Mouse (Mus musculus): Measurements from ENCODE around the gene Chmp3. TPM values are rescaled to one million over a fixed set of nuclear protein-coding genes. Genes with fewer than 3 reads are reported as not detected.
A peak's percentile ranks its signal among the peaks of the same experiment; 100 is the strongest.

Chmp3 gene
- polyA plus RNA-seq, 1 experiment from 2014 or later: 64.1 TPM

- Histone ChIP-seq H3K9ac (ENCODE audit: low read length) (no peak overlapping the region), H3K9me3 (ENCODE audit: control insufficient read depth, low read length) (no peaks in the 10 kb centered on the region), H3K4me2 (ENCODE audit: low read length) (no peak overlapping the region), H3K36me3 (ENCODE audit: control insufficient read depth, insufficient read depth, low read length) (no peaks in the 10 kb centered on the region), H3K4me1 (replicated peaks; ENCODE audit: control insufficient read depth, insufficient read depth, low read length) (no peaks in the 10 kb centered on the region), H3K27ac (ENCODE audit: low read depth) (no peak overlapping the region), H3K4me3 (ENCODE audit: low read depth, low read length) (no peak overlapping the region), H3K27me3 (replicated peaks; ENCODE audit: control insufficient read depth, insufficient read depth, low read length) (no peaks in the 10 kb centered on the region)
- DNase-seq (ENCODE audit: low spot score) (no peak), ATAC-seq (replicated peaks; ENCODE audit: low FRiP score, low TSS enrichment, low read depth) (no peak)
- 59% methylated on average over 3 of the region's 3 CpGs for WGBS
Measured at GRCm38 (mm10) chr6:71525556-71525955, 18.0 kb upstream of the Chmp3 start.

DNA sequence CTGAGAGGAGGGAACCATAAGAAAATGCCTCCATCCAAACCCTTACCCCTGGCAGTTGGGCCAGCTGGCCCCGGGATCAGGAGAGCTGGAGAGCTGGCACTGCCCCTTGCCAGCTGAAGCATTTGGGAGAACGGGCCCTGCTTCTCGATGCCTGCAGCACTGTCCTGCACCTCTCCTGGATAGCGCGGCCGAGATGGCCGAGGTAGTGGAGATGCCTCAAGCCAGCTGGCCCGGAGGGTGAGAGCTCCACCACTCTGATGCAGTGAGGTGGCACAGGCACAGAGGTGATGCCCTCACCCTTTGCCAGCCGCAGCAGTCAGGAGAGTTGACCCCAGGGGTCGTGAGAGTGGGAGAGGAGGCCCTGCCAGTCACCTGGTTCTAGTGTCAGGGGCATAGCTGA, 16.5 kb upstream of the Chmp3 start:
- Histone ChIP-seq H3K27ac (ENCODE audit: low read depth) (no peak overlapping the region), H3K27me3 (replicated peaks; ENCODE audit: control insufficient read depth, insufficient read depth, low read length) (no peaks in the 10 kb centered on the region), H3K9me3 (ENCODE audit: control insufficient read depth, low read length) (no peaks in the 10 kb centered on the region), H3K4me1 (replicated peaks; ENCODE audit: control insufficient read depth, insufficient read depth, low read length) (no peaks in the 10 kb centered on the region), H3K9ac (ENCODE audit: low read length) (no peak overlapping the region), H3K4me3 (ENCODE audit: low read depth, low read length) (no peak overlapping the region), H3K4me2 (ENCODE audit: low read length) (no peak overlapping the region), H3K36me3 (ENCODE audit: control insufficient read depth, insufficient read depth, low read length) (no peaks in the 10 kb centered on the region)
- 78% methylated on average over 10 of the region's 10 CpGs for WGBS
- DNase-seq (ENCODE audit: low spot score) (no peak), ATAC-seq (replicated peaks; ENCODE audit: low FRiP score, low TSS enrichment, low read depth) (no peak)

GRCm38 (mm10) chr6:71527826-71528225, 15.8 kb upstream of the Chmp3 start:
- Histone ChIP-seq H3K9me3 (ENCODE audit: control insufficient read depth, low read length) (no peaks in the 10 kb centered on the region), H3K36me3 (ENCODE audit: control insufficient read depth, insufficient read depth, low read length) (no peaks in the 10 kb centered on the region), H3K27ac (ENCODE audit: low read depth) (no peak overlapping the region), H3K27me3 (replicated peaks; ENCODE audit: control insufficient read depth, insufficient read depth, low read length) (no peaks in the 10 kb centered on the region), H3K4me2 (ENCODE audit: low read length) (no peak overlapping the region), H3K4me1 (replicated peaks; ENCODE audit: control insufficient read depth, insufficient read depth, low read length) (no peaks in the 10 kb centered on the region), H3K4me3 (ENCODE audit: low read depth, low read length) (no peak overlapping the region), H3K9ac (ENCODE audit: low read length) (no peak overlapping the region)
- DNase-seq (ENCODE audit: low spot score) (no peak), ATAC-seq (replicated peaks; ENCODE audit: low FRiP score, low TSS enrichment, low read depth) (no peak)
- whole genome bisulfite sequencing: 88% methylated on average over 9 of the region's 9 CpGs

DNA sequence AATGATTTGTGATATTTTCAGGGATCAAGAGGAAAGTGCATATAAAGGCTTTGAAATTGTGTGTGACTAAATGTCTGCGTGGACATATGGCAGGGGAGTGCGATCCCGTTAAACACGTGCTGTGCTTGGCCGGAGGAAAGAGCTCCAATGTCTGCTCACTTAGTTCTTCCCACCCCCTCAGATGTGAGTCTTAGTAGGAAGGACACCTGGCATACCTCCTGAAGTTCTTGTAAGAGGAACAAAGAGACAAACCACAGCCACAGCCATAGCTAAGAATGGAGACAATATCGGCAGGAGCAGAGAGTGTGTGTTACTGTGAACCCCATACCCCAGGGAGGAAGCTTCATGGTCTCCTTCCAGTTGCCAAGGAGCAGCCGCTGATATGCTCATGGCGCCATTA, 13.4 kb upstream of the Chmp3 start:
- 86% methylated on average over 8 of the region's 8 CpGs for WGBS
- DNase-seq (ENCODE audit: low spot score): no peak

GRCm38 (mm10) chr6:71537286-71537685, 6.3 kb upstream of the Chmp3 start:
- no peaks in the 10 kb centered on the region for H3K9me3 ChIP-seq (ENCODE audit: control insufficient read depth, low read length)
- no peak for DNase-seq (ENCODE audit: low spot score)
- H3K4me3 ChIP-seq (ENCODE audit: low read depth, low read length): no peak overlapping the region
- H3K36me3 ChIP-seq (ENCODE audit: control insufficient read depth, insufficient read depth, low read length): no peaks in the 10 kb centered on the region
- H3K4me2 ChIP-seq (ENCODE audit: low read length): no peak overlapping the region
- H3K27me3 ChIP-seq (replicated peaks; ENCODE audit: control insufficient read depth, insufficient read depth, low read length): no peaks in the 10 kb centered on the region
- no peak for ATAC-seq (replicated peaks; ENCODE audit: low FRiP score, low TSS enrichment, low read depth)
- H3K4me1 ChIP-seq (replicated peaks; ENCODE audit: control insufficient read depth, insufficient read depth, low read length): no peaks in the 10 kb centered on the region
- H3K27ac ChIP-seq (ENCODE audit: low read depth): no peak overlapping the region
- no peak overlapping the region for H3K9ac ChIP-seq (ENCODE audit: low read length)

More for the DNA sequence above, 13.4 kb upstream of the Chmp3 start:
- Histone ChIP-seq H3K4me3 (ENCODE audit: low read depth, low read length) (no peak overlapping the region), H3K4me1 (replicated peaks; ENCODE audit: control insufficient read depth, insufficient read depth, low read length) (no peaks in the 10 kb centered on the region), H3K9ac (ENCODE audit: low read length) (no peak overlapping the region), H3K36me3 (ENCODE audit: control insufficient read depth, insufficient read depth, low read length) (no peaks in the 10 kb centered on the region), H3K4me2 (ENCODE audit: low read length) (no peak overlapping the region), H3K27me3 (replicated peaks; ENCODE audit: control insufficient read depth, insufficient read depth, low read length) (no peaks in the 10 kb centered on the region), H3K9me3 (ENCODE audit: control insufficient read depth, low read length) (no peaks in the 10 kb centered on the region), H3K27ac (ENCODE audit: low read depth) (no peak overlapping the region)
- no peak for ATAC-seq (replicated peaks; ENCODE audit: low FRiP score, low TSS enrichment, low read depth)

DNA sequence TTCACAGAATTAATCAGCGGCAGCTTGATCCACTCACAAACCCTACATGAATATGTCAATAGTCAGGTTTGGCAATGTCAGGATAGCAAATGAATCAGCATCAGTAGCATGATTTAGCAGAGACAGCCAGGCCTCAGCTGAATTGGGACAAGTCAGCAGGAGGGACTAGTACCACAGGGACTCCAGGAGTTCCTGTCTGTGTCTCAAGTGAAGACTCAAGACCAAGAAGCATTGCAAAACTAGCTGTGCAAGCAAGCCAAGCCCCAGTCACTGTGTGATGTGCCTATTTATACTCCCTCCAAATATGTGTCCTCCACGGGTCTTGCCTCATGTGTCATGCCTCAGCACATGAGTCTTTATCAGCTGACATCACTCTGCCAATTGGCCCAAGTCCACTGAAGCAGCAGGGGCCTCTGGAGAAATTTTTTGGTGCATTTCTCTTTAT, 11.9 kb downstream of the Chmp3 start:
- no peaks in the 10 kb centered on the region for H3K9me3 ChIP-seq (ENCODE audit: control insufficient read depth, low read length)
- ATAC-seq (replicated peaks; ENCODE audit: low FRiP score, low TSS enrichment, low read depth): no peak
- no peaks in the 10 kb centered on the region for H3K4me1 ChIP-seq (replicated peaks; ENCODE audit: control insufficient read depth, insufficient read depth, low read length)
- H3K27me3 ChIP-seq (replicated peaks; ENCODE audit: control insufficient read depth, insufficient read depth, low read length): no peaks in the 10 kb centered on the region
- no peak for DNase-seq (ENCODE audit: low spot score)
- H3K27ac ChIP-seq (ENCODE audit: low read depth): no peak overlapping the region
- no peak overlapping the region for H3K4me3 ChIP-seq (ENCODE audit: low read depth, low read length)
- H3K36me3 ChIP-seq (ENCODE audit: control insufficient read depth, insufficient read depth, low read length): peaks cover 6% of the 10 kb centered on the region; the same call in 1 of the 2 replicates
- H3K9ac ChIP-seq (ENCODE audit: low read length): no peak overlapping the region
- no peak overlapping the region for H3K4me2 ChIP-seq (ENCODE audit: low read length)
- WGBS: 87% methylated on average over 2 of the region's 2 CpGs

DNA sequence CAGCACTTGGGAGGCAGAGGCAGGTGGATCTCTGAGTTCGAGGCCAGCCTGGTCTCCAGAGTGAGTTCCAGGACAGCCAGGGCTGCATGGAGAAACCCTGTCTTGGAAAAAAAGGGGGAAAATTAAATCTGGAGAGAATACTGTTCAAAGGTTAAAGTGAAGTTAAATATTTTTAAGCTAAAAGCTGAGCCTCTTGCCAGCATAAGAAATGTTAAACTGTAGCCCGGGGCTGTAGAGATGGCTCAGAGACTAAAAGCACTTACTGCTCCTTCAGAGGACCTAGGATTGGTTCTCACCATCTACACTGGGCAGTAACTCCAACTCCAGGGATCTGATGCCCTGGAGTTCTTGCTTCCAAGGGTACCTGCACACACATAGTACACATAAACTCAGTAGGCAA, 13.2 kb downstream of the Chmp3 start:
- Histone ChIP-seq H3K4me1 (replicated peaks; ENCODE audit: control insufficient read depth, insufficient read depth, low read length) (no peaks in the 10 kb centered on the region), H3K27ac (ENCODE audit: low read depth) (no peak overlapping the region), H3K27me3 (replicated peaks; ENCODE audit: control insufficient read depth, insufficient read depth, low read length) (no peaks in the 10 kb centered on the region), H3K36me3 (ENCODE audit: control insufficient read depth, insufficient read depth, low read length) (peaks cover 13% of the 10 kb centered on the region), H3K4me2 (ENCODE audit: low read length) (no peak overlapping the region), H3K4me3 (ENCODE audit: low read depth, low read length) (no peak overlapping the region), H3K9ac (ENCODE audit: low read length) (no peak overlapping the region), H3K9me3 (ENCODE audit: control insufficient read depth, low read length) (no peaks in the 10 kb centered on the region)
- ATAC-seq (replicated peaks; ENCODE audit: low FRiP score, low TSS enrichment, low read depth): no peak
- no peak for DNase-seq (ENCODE audit: low spot score)
- 87% methylated on average over 2 of the region's 2 CpGs for WGBS

GRCm38 (mm10) chr6:71568616-71569015, 25.0 kb downstream of the Chmp3 start:
- H3K9me3 ChIP-seq (ENCODE audit: control insufficient read depth, low read length): no peaks in the 10 kb centered on the region
- H3K4me3 ChIP-seq (ENCODE audit: low read depth, low read length): no peak overlapping the region
- peaks cover 31% of the 10 kb centered on the region for H3K36me3 ChIP-seq (ENCODE audit: control insufficient read depth, insufficient read depth, low read length)
- H3K27me3 ChIP-seq (replicated peaks; ENCODE audit: control insufficient read depth, insufficient read depth, low read length): no peaks in the 10 kb centered on the region
- 54% methylated on average over 3 of the region's 3 CpGs for WGBS
- no peak overlapping the region for H3K4me2 ChIP-seq (ENCODE audit: low read length)
- H3K9ac ChIP-seq (ENCODE audit: low read length): no peak overlapping the region
- 0 out of 2 replicates have a peak overlapping the region, but pooled peaks have one; percentile 9 for H3K27ac ChIP-seq (ENCODE audit: low read depth)
- ATAC-seq (replicated peaks; ENCODE audit: low FRiP score, low TSS enrichment, low read depth) (no peak), DNase-seq (ENCODE audit: low spot score) (no peak)
- H3K4me1 ChIP-seq (replicated peaks; ENCODE audit: control insufficient read depth, insufficient read depth, low read length): no peaks in the 10 kb centered on the region

GRCm38 (mm10) chr6:71569025-71569424, 25.4 kb downstream of the Chmp3 start:
- Histone ChIP-seq H3K27me3 (replicated peaks; ENCODE audit: control insufficient read depth, insufficient read depth, low read length) (no peaks in the 10 kb centered on the region), H3K9ac (ENCODE audit: low read length) (no peak overlapping the region), H3K4me3 (ENCODE audit: low read depth, low read length) (no peak overlapping the region), H3K4me2 (ENCODE audit: low read length) (no peak overlapping the region), H3K4me1 (replicated peaks; ENCODE audit: control insufficient read depth, insufficient read depth, low read length) (no peaks in the 10 kb centered on the region), H3K27ac (ENCODE audit: low read depth) (0 out of 2 replicates have a peak overlapping the region, but pooled peaks have one; percentile 9), H3K9me3 (ENCODE audit: control insufficient read depth, low read length) (no peaks in the 10 kb centered on the region), H3K36me3 (ENCODE audit: control insufficient read depth, insufficient read depth, low read length) (peaks cover 35% of the 10 kb centered on the region)
- WGBS: 27% methylated on average over 2 of the region's 2 CpGs
- DNase-seq (ENCODE audit: low spot score) (no peak), ATAC-seq (replicated peaks; ENCODE audit: low FRiP score, low TSS enrichment, low read depth) (no peak)

Measured in intestine, embryonic 14.5 days (tissue).